Comparison of ENCODE assay signal across 16 mouse cellular contexts in the genomic region with DNA sequence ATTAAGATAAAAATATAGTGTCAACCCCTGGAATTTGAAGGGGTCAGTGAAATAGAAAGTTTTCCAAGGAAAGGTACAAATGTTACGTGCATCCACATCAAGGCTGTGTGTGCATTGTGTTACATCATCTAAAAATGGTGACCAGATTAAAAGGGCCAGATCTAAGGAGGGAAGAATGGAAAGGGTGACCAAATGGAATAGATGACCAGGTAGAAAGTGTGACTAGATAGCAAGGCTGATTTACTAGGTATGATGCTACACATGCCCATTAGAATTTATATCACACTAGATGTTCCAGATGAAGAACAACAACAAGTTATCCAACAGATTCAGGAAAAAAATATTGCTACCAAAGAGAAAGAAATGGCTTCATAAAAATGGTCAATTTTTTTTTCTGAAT.
"Had no signal": no experiment of that assay in that cellular context is flagged by ENCODE, and none has a peak within 500 bp of the region (broad histone marks: within the 10 kb centered on the region; RNA-seq: fewer than 3 reads in every experiment).

No protein-coding gene starts in this region.

- H3K27me3 ChIP-seq: neural tube, embryonic 13.5 days; neural tube, embryonic 15.5 days; stomach, embryonic 15.5 days had no signal

- H3K9me3 ChIP-seq: neural tube, embryonic 13.5 days; neural tube, embryonic 15.5 days; stomach, embryonic 15.5 days had no signal

- H3K4me1 ChIP-seq: neural tube, embryonic 15.5 days; stomach, embryonic 15.5 days had no signal

- H3K36me3 ChIP-seq: neural tube, embryonic 13.5 days; neural tube, embryonic 15.5 days; stomach, embryonic 15.5 days had no signal

- H3K4me3 ChIP-seq: neural tube, embryonic 13.5 days; neural tube, embryonic 15.5 days; stomach, embryonic 15.5 days had no signal

- DNase-seq: retina, postnatal 1 day; right cerebral cortex, adult 18-20 months; right cerebral cortex, postnatal 14 days; right cerebral cortex, postnatal 25 days; right cerebral cortex, postnatal 4 days; spleen, adult 18-20 months; thymus, adult 18-20 months; thymus, adult 2 months; thymus, postnatal 14 days; thymus, postnatal 25 days; thymus, postnatal 36 days; thymus, postnatal 4 days had no signal

- H3K4me2 ChIP-seq: neural tube, embryonic 13.5 days; neural tube, embryonic 15.5 days; stomach, embryonic 15.5 days had no signal

- H3K27ac ChIP-seq: neural tube, embryonic 13.5 days; neural tube, embryonic 15.5 days; stomach, embryonic 15.5 days; stomach, postnatal 0 days had no signal

- H3K9ac ChIP-seq: neural tube, embryonic 13.5 days; neural tube, embryonic 15.5 days; stomach, embryonic 15.5 days had no signal
